Mouse (Mus musculus) brown adipose tissue, adult 24 weeks (tissue): ENCODE results near the gene Klc1. TPM values are rescaled to one million over a fixed set of nuclear protein-coding genes. Genes with fewer than 3 reads are reported as not detected.

Experiments
- H3K27ac ChIP-seq: fragments of 200-500 bp; replicated peaks from 2 replicates; pipeline ENCODE4 v1.5.1; 2012; ENCODE audit warnings: low read depth, mild to moderate bottlenecking, low read length
- H3K4me1 ChIP-seq: fragments of 200-500 bp; 2 replicates; pipeline ENCODE4 v1.6.1; 2012; ENCODE audit warnings: low read length, mixed read lengths; ENCODE audit not compliant: control insufficient read depth, insufficient read depth, insufficient read length
- H3K4me3 ChIP-seq: fragments of 200-500 bp; 2 replicates; pipeline ENCODE4 v1.5.1; 2012; ENCODE audit warnings: low read depth, mild to moderate bottlenecking, low read length, moderate library complexity; ENCODE audit not compliant: insufficient read depth
- polyA plus RNA-seq: library from polyadenylated mRNA; stranded (reverse); fragments of >200 nt; gene quantifications from 2 replicates; pipeline ENCODE4 v1.2.4, GENCODE M21; 2012; ENCODE audit not compliant: missing spikeins, insufficient read depth, insufficient read length

Gene Klc1
- polyA plus RNA-seq, 1 experiment: 20.6 TPM

DNA sequence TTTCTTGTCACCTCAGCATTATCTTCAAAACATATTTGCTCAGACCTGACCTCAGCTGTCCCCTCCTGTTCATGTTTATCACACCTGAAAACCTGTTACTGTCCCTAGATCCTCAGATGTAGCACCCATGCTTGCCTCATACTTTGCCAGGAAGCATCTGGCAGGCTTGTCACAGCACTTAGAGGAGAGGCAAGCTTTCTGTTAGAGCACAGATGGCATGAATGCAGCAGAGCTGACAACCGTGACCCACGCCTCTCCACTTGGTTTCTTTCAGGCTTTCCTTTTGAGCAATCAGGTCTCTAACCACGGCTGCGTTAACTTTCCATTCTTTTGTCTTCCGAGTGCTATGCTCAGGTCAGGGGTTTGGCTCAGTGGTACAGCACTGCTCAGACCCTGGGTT is 70.8 kb downstream of the Klc1 start:
- no peaks in the 10 kb centered on the region for H3K4me1 ChIP-seq
- no peak overlapping the region for H3K4me3 ChIP-seq
- H3K27ac ChIP-seq: no peak overlapping the region

DNA sequence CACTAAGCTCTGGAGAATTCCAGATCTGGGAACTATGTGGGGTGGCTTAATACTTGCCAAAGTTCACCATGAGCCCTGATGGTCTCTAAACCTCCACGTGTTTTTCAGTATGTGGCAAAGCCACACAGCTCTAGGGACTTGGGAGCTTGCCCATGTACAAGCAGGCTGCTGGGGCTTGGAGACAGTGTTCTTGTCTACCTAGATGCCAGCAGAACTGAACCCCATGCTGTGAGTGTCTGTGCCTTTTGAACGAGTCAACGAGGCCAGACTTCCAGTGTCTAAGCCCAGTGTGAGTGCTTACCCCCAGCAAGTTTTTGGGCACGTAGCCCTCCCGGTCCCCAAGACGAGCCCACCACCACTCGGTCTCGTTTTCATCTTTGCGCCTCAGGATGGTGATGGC is 71.3 kb downstream of the Klc1 start:
- Histone ChIP-seq H3K4me1 (no peaks in the 10 kb centered on the region), H3K27ac (no peak overlapping the region), H3K4me3 (no peak overlapping the region)

DNA sequence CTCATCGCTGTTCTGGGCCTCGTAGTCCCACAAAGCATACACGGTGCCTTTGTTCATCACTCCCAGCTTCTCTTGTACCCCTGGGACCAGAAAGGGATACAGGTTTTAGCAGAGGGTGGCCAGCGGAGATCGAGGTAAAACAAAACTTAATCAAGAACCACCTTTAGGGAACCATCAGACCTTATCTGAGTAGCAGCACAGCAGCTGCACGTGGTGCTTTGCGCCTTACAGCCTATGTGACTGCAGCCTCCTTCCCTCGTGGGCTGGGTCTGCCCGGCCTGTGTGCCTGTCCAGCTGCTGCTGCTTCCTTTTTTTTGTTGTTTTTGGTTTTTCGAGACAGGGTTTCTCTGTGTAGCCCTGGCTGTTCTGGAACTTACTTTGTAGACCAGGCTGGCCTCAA is 71.7 kb downstream of the Klc1 start:
- Histone ChIP-seq H3K27ac (no peak overlapping the region), H3K4me1 (no peaks in the 10 kb centered on the region), H3K4me3 (no peak overlapping the region)

DNA sequence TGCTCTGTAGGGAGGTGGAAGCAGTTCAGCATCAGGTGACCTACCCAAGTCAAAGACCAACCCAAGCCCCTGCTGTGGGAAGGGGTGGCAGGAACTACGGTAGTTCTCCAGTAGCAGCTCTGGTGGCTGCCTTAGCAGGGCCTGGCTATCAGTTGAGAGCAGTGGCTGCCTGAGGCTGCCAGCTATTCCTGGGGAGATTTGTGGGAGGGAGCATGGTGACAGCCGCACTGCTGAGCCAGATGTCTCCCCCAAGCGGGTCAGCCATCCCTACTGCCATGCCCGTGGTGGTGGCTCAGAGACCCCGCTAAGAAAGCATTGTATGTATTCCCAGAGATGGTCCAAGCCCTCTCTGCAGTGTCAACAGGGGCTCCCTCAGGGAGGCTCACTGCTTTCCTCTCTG is 74.0 kb downstream of the Klc1 start:
- H3K4me1 ChIP-seq: no peaks in the 10 kb centered on the region
- H3K4me3 ChIP-seq: no peak overlapping the region
- no peak overlapping the region for H3K27ac ChIP-seq

DNA sequence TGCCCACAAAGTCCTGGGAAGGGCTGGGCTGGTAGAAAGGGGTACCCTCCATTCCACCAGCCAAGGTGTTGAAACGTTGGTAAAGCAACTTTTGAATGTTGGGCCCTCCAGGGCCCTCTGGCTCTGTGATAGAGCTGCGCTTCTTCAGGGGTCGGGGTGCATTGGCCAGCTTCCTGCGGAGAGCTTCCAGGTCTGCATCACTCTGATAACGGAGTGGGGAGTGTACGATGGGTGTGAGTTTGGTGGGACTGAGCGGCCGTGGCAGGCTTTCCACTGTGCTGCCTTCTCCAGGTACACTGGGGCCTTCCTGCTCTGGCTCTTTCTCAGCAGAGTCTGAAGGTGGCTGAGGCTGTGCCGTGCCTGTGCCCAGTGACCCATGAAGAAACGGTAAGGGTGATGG is 74.8 kb downstream of the Klc1 start:
- Histone ChIP-seq H3K4me1 (no peaks in the 10 kb centered on the region), H3K4me3 (no peak overlapping the region), H3K27ac (no peak overlapping the region)

- Histone ChIP-seq H3K27ac (no peak overlapping the region), H3K4me1 (peaks cover 2% of the 10 kb centered on the region; the same call in 1 of the 2 replicates), H3K4me3 (no peak overlapping the region)
Observed at GRCm38 (mm10) chr12:111842565-111843433, 84.2 kb downstream of the Klc1 start.

- Histone ChIP-seq H3K4me1 (peaks cover 2% of the 10 kb centered on the region; the same call in 1 of the 2 replicates), H3K4me3 (no peak overlapping the region), H3K27ac (no peak overlapping the region)
Observed at GRCm38 (mm10) chr12:111843470-111843869, 84.8 kb downstream of the Klc1 start.

GRCm38 (mm10) chr12:111845953-111846352 is 87.3 kb downstream of the Klc1 start:
- Histone ChIP-seq H3K27ac (no peak overlapping the region), H3K4me3 (no peak overlapping the region), H3K4me1 (peaks cover 2% of the 10 kb centered on the region; the same call in 1 of the 2 replicates)

GRCm38 (mm10) chr12:111846815-111847214 is 88.2 kb downstream of the Klc1 start:
- no peak overlapping the region for H3K27ac ChIP-seq
- H3K4me1 ChIP-seq: peaks cover 2% of the 10 kb centered on the region; the same call in 1 of the 2 replicates
- no peak overlapping the region for H3K4me3 ChIP-seq

DNA sequence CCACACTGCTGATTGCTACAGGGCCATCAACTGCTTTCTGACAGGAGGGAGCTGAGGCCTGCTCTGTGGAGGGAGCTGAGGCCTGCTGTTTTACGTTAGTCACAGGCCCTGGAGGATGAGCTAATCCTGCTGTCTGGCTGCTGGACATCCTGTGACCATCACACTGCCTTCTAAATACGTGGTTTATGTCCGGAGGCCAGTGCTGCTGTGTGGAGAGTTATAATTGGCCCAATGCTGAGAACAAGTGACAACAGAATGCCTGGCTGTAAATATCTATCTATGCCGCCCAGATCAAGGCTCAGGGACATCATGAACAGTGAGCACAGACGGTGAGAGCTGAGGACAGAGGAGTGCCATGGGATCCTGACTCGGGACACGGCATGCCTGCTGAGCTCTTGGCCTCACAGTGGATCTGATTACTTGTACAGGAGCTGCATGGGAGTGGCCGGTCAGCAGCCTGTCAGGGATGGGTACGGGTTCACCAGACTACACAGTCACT is 89.7 kb downstream of the Klc1 start:
- no peak overlapping the region for H3K27ac ChIP-seq
- peaks cover 2% of the 10 kb centered on the region; the same call in 1 of the 2 replicates for H3K4me1 ChIP-seq
- no peak overlapping the region for H3K4me3 ChIP-seq

GRCm38 (mm10) chr12:111851235-111851634 is 92.6 kb downstream of the Klc1 start:
- Histone ChIP-seq H3K4me3 (no peak overlapping the region), H3K4me1 (no peaks in the 10 kb centered on the region), H3K27ac (no peak overlapping the region)

- Histone ChIP-seq H3K27ac (no peak overlapping the region), H3K4me1 (no peaks in the 10 kb centered on the region), H3K4me3 (no peak overlapping the region)
Observed at GRCm38 (mm10) chr12:111851745-111852144, 93.1 kb downstream of the Klc1 start.

GRCm38 (mm10) chr12:111853011-111853436 is 94.4 kb downstream of the Klc1 start:
- no peak overlapping the region for H3K4me3 ChIP-seq
- H3K27ac ChIP-seq: no peak overlapping the region
- H3K4me1 ChIP-seq: no peaks in the 10 kb centered on the region

DNA sequence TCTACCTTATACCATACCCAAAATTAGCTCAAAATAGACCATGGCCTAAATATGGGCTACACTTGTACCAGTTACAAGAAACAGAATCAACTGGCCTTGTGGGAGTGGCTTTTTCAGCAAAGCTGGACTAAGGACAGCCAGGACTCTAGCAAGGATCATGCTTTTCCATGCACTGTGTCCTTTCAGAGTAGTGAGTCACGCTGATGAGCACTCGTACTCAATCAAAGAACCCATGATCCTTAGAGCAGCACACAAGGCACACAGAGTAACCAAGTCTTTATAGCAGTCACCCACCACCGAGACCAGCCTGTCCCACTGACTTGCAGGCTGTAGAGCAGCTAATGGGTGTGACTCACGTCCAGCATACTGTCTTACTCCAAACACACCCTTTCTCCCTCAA is 94.9 kb downstream of the Klc1 start:
- Histone ChIP-seq H3K27ac (no peak overlapping the region), H3K4me3 (no peak overlapping the region), H3K4me1 (no peaks in the 10 kb centered on the region)

DNA sequence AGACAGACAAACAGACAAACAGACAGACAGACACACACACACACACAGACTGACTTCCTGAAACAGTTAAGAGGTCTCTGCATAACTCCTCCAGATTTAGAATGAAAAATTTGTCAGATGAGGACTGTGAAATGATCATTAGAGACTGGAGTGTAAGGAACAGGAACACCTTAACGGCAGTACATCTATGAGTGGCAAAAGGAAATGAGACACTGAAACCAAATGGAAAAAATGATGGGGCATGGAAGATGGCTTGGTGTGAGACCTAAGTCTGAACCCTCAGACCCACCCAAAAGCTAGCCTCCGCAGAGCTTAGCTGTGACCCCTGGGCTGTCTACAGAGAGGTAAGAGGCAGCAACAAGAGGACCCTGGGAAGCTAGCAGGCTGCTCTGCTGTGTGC is 96.8 kb downstream of the Klc1 start:
- no peak overlapping the region for H3K4me3 ChIP-seq
- H3K27ac ChIP-seq: no peak overlapping the region
- H3K4me1 ChIP-seq: no peaks in the 10 kb centered on the region
